Mouse (Mus musculus) stomach, embryonic 15.5 days (tissue): Measurements from ENCODE around the gene Zap70. TPM values are rescaled to one million over a fixed set of nuclear protein-coding genes. Genes with fewer than 3 reads are reported as not detected.
"Not testable (repeated sequence)": the region's sequence is repeated elsewhere in the genome, so short reads cannot be mapped to it uniquely, and the experiment has no call there.

Experiments
- ATAC-seq: fragments of 200-750 bp; cut with Nextera tagmentation; 2 replicates; pipeline ENCODE4 v1.8.0; 2017; ENCODE audit warnings: low read depth, moderate number of reproducible peaks, moderate TSS enrichment; ENCODE audit not compliant: insufficient read depth, low FRiP score
- H3K27ac ChIP-seq: fragments of 300-500 bp; sonication (generic); 2 replicates; pipeline ENCODE4 v1.5.1; 2015; ENCODE audit warnings: mild to moderate bottlenecking, inconsistent platforms
- H3K27me3 ChIP-seq: fragments of 300-500 bp; sonication (generic); replicated peaks from 2 replicates; pipeline ENCODE4 v1.6.1; 2015; ENCODE audit warnings: inconsistent platforms
- H3K36me3 ChIP-seq: fragments of 300-500 bp; sonication (generic); 2 replicates; pipeline ENCODE4 v1.6.1; 2015; ENCODE audit warnings: inconsistent platforms
- H3K4me1 ChIP-seq: fragments of 300-500 bp; sonication (generic); 2 replicates; pipeline ENCODE4 v1.6.1; 2015; ENCODE audit warnings: inconsistent platforms
- H3K4me2 ChIP-seq: fragments of 300-500 bp; sonication (generic); 2 replicates; pipeline ENCODE4 v1.6.1; 2015; ENCODE audit warnings: mild to moderate bottlenecking, inconsistent platforms
- H3K4me3 ChIP-seq: fragments of 300-500 bp; sonication (generic); replicated peaks from 2 replicates; pipeline ENCODE4 v1.5.1; 2015; ENCODE audit warnings: inconsistent platforms
- H3K9ac ChIP-seq: fragments of 300-500 bp; sonication (generic); 2 replicates; pipeline ENCODE4 v1.6.1; 2015; ENCODE audit warnings: inconsistent platforms
- H3K9me3 ChIP-seq: fragments of 300-500 bp; sonication (generic); 2 replicates; pipeline ENCODE4 v1.6.1; 2016; ENCODE audit warnings: inconsistent platforms
- WGBS: fragments of 180-500 bp; shearing (Covaris S2); methylation state at CpG from one replicate; pipeline ENCODE4 v1.1.7; 2015; 5-methylcytosine and 5-hydroxymethylcytosine counted together
- polyA plus RNA-seq: library from polyadenylated mRNA; unstranded; fragments of >200 nt; fragmentation: Nextera tagmentation; extraction: Ambion mirVana; gene quantifications from 2 replicates; pipeline ENCODE4 v1.2.1, GENCODE M21; 2015

Gene Zap70
- polyA plus RNA-seq, 1 experiment from 2014 or later: 0.45 TPM

DNA sequence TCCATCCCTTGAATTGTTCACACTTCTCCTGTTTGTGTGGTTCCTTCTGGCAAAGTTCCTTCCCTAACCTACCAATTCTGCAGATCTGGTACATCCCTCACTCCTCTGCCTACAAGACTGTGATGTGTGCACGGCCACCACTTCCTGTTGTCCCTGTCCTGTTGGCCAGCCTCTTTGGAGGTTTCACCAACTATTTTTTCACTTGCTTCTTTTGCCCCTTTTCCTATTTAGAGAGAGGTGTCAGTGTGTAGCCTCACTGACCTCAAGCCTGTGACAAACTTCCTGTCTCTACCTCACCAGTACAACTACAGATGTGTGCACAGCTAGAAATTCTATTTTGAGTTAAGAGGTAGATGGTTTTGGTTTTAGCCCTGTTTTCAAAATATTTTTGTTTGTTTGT lies 45.5 kb downstream of the Zap70 start:
- H3K4me3 ChIP-seq: no peak overlapping the region
- no peaks in the 10 kb centered on the region for H3K9me3 ChIP-seq
- ATAC-seq: no peak
- no peaks in the 10 kb centered on the region for H3K4me1 ChIP-seq
- 88% methylated on average over 1 of the region's 1 CpGs for WGBS
- H3K27me3 ChIP-seq: no peaks in the 10 kb centered on the region
- H3K9ac ChIP-seq: no peak overlapping the region
- H3K4me2 ChIP-seq: no peak overlapping the region
- peaks cover 65% of the 10 kb centered on the region for H3K36me3 ChIP-seq
- H3K27ac ChIP-seq: no peak overlapping the region

DNA sequence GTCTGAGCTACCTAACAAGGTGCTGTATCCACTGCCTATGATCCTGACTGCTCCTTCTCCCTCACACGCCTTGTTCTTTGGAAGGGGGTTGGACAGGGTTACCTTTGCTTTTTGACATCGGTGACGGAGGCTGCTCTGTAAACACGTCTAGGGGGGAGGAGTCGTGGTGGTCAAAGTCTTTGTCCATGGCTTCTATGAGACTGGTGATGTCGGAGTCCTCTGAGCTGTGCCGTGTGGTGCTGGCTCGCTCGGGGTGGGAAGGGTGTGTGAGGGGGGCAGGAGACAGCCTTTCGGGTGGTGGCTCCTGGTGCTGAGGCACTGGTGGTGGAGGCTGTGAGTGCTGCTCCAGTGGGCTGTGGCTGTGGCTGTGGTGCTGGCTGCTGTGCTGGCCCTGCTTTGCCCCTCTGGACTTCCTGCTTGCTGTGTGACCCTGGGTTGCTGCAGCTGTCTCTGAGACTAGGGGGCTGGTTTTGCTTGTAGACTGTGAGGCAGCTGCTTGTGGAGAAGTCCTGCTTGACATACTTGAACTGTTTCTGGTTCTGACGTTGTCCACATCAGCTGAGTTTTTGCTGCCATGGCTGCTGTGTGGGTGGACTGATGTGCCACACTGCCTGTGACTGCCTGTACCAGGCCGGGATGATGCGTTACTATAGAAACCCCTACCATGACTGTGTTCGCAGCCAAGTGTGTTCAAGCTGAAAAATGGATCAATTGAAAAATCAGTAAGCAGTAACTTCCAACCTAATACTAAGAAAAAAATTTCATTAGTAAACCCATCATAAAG lies 46.4 kb downstream of the Zap70 start:
- no peak for ATAC-seq
- H3K4me1 ChIP-seq: no peaks in the 10 kb centered on the region
- no peak overlapping the region for H3K9ac ChIP-seq
- H3K27ac ChIP-seq: no peak overlapping the region
- peaks cover 60% of the 10 kb centered on the region for H3K36me3 ChIP-seq
- H3K9me3 ChIP-seq: no peaks in the 10 kb centered on the region
- WGBS: 84% methylated on average over 14 of the region's 14 CpGs
- H3K4me2 ChIP-seq: no peak overlapping the region
- no peaks in the 10 kb centered on the region for H3K27me3 ChIP-seq
- H3K4me3 ChIP-seq: no peak overlapping the region

DNA sequence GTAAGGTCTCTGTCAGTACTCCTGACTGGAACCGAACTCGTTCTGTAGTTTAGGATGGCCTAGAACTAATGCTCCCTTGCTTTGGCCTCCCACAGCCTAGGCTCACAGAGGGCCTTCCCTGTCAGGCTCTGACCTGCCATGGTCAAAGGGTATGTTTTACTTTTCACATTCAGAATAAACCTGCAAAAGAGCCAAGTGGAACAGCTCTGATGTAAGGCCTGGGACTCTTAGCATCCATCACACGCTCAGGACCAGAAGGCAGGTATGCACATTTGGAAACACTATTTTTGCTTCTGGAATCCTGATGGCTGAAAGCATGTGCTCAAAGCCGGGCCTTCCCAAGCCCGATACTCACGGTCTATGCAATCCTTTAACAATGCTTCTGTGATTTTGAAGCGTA lies 50.2 kb downstream of the Zap70 start:
- H3K36me3 ChIP-seq: peaks cover 44% of the 10 kb centered on the region
- no peaks in the 10 kb centered on the region for H3K4me1 ChIP-seq
- no peak overlapping the region for H3K4me2 ChIP-seq
- no peak overlapping the region for H3K27ac ChIP-seq
- no peaks in the 10 kb centered on the region for H3K9me3 ChIP-seq
- H3K27me3 ChIP-seq: no peaks in the 10 kb centered on the region
- no peak overlapping the region for H3K9ac ChIP-seq
- H3K4me3 ChIP-seq: no peak overlapping the region
- ATAC-seq: no peak
- 87% methylated on average over 7 of the region's 7 CpGs for WGBS

DNA sequence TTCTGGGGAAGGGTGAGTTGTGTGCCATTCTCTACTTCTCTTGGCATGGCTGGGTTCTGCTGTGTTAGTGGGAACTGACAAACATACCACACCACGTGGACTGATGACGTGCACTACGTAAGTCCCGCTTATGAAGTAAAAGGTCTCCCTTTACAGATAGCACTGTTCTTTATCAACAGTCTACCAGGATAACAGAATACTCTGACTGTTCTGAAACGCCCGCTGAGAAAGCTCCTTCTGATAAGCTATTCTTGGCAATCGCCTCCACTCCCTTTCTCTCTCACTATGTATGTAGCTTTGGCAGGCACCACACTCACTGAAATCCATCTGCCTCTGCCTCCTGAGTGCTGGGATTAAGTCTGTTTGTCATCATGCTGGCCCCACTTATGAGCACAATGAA lies 51.8 kb downstream of the Zap70 start:
- 54% methylated on average over 7 of the region's 7 CpGs for WGBS
- Histone ChIP-seq H3K4me3 (no peak overlapping the region), H3K4me1 (no peaks in the 10 kb centered on the region), H3K4me2 (no peak overlapping the region), H3K27ac (no peak overlapping the region), H3K36me3 (peaks cover 44% of the 10 kb centered on the region), H3K9ac (no peak overlapping the region), H3K27me3 (no peaks in the 10 kb centered on the region), H3K9me3 (no peaks in the 10 kb centered on the region)
- peak; percentile 72; the same call in 1 of the 2 replicates for ATAC-seq

DNA sequence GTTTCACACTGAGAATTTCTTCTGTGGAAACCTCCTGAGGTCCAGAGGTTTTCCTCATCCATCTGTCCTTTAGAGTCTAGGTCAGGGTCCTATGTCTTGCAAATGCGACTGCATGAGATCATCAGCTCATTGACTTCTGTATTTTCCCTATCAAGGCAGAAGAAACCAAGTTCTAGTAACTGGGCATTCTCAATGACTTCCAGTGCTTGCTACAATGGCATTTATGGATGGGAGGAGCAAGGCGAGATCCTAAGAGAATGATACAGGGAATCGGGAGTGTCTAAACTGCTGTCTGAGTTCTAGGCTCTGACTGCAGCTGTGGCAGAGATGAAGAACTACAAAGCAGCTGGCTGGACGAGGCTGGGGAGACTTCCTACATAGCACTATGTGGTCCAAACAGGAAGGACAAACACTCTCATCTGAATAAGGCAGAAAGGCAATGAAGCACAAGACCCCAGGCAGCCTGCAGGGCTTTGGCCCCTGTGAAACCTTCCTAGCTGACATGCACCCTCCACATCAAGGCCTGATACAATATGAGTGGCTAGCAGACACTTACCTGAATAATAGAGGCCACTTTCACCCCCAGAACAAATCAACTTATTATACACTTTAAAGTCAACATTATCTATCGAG lies 52.8 kb downstream of the Zap70 start:
- H3K36me3 ChIP-seq: peaks cover 40% of the 10 kb centered on the region
- no peak overlapping the region for H3K4me2 ChIP-seq
- no peak overlapping the region for H3K9ac ChIP-seq
- no peak for ATAC-seq
- H3K4me1 ChIP-seq: no peaks in the 10 kb centered on the region
- 73% methylated on average over 5 of the region's 5 CpGs for WGBS
- no peak overlapping the region for H3K27ac ChIP-seq
- H3K27me3 ChIP-seq: no peaks in the 10 kb centered on the region
- no peak overlapping the region for H3K4me3 ChIP-seq
- H3K9me3 ChIP-seq: no peaks in the 10 kb centered on the region

DNA sequence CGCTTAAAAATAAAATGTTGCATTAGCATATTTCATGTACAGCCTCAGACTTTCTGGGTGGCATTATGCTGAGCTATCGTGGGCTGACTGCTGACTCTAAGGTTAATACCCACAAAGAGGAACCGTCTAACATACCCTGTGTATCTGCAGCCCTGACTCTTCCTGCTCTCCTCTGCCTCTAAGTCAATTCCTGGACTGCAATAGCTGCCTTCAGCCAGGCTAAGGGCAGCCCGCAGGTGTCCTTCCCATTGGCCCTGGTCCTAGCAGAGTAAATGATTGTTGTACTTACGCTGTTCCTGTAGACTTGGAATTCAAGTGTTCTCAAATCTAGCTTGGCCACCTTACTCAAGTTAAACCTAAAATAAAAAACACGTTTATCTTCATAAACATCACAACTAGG lies 53.6 kb downstream of the Zap70 start:
- Histone ChIP-seq H3K27ac (no peak overlapping the region), H3K36me3 (peaks cover 40% of the 10 kb centered on the region), H3K9me3 (no peaks in the 10 kb centered on the region), H3K27me3 (no peaks in the 10 kb centered on the region), H3K4me2 (no peak overlapping the region), H3K4me3 (no peak overlapping the region), H3K4me1 (no peaks in the 10 kb centered on the region), H3K9ac (no peak overlapping the region)
- ATAC-seq: no peak
- 83% methylated on average over 6 of the region's 6 CpGs for WGBS

DNA sequence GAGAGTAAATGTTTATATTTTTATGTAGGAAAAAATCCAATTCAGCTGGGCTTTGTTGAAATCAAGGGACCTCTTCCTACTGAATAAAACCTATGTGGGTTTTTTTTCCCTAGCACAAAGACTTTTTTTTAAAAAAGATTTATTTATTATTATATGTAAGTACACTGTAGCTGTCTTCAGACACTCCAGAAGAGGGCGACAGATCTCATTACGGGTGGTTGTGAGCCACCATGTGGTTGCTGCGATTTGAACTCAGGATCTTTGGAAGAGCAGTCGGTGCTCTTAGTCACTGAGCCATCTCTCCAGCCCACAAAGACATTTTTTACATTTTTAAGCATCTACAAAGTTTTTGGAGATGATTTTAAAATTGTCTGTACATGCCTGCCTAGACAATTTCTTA lies 60.3 kb downstream of the Zap70 start:
- not testable (repeated sequence) for H3K9ac ChIP-seq, H3K27me3 ChIP-seq, H3K9me3 ChIP-seq, H3K4me2 ChIP-seq, H3K27ac ChIP-seq, H3K4me1 ChIP-seq, H3K4me3 ChIP-seq, ATAC-seq
- WGBS: 91% methylated on average over 4 of the region's 4 CpGs
- peaks cover 51% of the 10 kb centered on the region for H3K36me3 ChIP-seq

DNA sequence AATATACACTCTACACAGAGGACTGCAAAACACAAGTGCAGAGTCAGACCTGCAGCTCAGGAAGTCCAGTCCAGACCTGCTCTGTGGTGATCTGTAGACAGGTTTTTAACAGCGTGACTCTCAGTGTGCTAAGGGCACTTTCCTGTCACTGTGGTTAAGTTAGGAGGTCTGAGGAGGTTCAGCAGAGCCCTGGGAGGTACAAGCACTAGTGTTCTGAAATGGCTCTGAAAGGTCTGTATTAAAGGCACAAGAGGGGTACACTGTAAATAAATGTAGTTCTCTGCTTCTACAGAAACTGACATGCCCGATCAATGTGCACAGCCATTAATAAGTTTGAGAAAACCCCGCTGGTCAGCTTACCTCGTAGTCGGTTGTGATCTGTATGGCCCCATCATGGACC lies 62.8 kb downstream of the Zap70 start:
- Histone ChIP-seq H3K4me2 (no peak overlapping the region), H3K9ac (no peak overlapping the region), H3K4me1 (no peaks in the 10 kb centered on the region), H3K36me3 (peaks cover 44% of the 10 kb centered on the region), H3K9me3 (no peaks in the 10 kb centered on the region), H3K4me3 (no peak overlapping the region), H3K27me3 (no peaks in the 10 kb centered on the region), H3K27ac (no peak overlapping the region)
- 90% methylated on average over 5 of the region's 5 CpGs for WGBS
- no peak for ATAC-seq

DNA sequence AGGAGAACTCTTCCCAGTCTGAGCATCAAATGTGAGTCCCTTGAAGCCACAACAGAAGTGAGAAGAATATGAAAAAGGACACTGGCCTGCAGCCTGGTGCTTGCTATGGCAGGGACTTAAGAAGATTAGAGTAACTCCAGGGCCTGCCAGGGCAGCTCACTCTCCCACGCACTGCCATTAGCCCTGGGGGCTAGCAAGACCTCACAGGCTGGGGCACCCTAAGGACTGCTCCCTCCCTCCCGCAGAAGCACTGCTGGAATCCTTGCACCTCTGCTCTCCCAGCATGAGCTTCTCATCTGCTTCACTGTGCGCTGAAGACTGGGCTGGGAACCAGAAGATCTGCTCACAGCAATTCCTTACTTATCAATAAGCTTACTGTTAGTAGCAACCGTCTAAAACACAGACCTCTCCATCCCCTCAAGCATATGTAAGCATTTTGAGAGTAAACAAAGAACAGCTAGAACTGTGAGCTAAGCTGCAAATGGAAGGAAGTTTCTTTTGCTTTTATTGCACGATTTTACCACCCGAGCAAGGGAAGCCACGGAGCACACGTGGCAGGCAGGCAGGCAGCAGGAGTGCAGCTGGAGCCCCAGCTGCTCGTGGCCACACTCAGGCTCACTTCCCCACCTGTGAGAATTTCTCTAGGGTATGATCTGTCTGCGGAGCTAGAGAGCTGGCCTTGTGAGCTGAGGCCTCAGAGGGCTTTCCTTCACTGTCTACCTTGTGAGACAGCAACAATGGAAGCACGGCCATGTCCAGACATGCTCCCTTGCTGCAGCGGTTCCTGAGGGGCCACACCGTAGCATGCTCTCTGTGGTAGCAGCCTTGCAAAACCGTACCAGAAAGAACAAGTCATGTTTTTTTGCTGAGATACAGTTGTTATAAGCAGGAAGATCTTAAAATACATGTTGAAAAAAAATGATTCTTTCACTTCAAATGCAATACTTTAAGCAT lies 69.6 kb downstream of the Zap70 start:
- H3K27me3 ChIP-seq: no peaks in the 10 kb centered on the region
- no peak overlapping the region for H3K4me3 ChIP-seq
- H3K36me3 ChIP-seq: peaks cover 35% of the 10 kb centered on the region
- no peak for ATAC-seq
- H3K9ac ChIP-seq: no peak overlapping the region
- H3K9me3 ChIP-seq: no peaks in the 10 kb centered on the region
- H3K27ac ChIP-seq: peak overlapping the region; percentile 61; the same call in 1 of the 2 replicates
- H3K4me1 ChIP-seq: 0 out of 2 replicates have a peak, but pooled peaks cover 7% of the 10 kb centered on the region
- H3K4me2 ChIP-seq: no peak overlapping the region
- WGBS: 54% methylated on average over 14 of the region's 14 CpGs
